Mouse (Mus musculus): ENCODE results near the gene Gm5965. TPM values are rescaled to one million over a fixed set of nuclear protein-coding genes. Genes with fewer than 3 reads are reported as not detected.

The Gm5965 gene
- polyA plus RNA-seq, 1 experiment = not detected

GRCm38 (mm10) chr16:88811827-88812226 is 34.1 kb downstream of the Gm5965 start, which contains the start of gene Gm20741:
TSS of gene Gm20741 (minus strand) at chr16:88812220.
- H3K4me1 ChIP-seq (ENCODE audit: control insufficient read depth) = no peaks in the 10 kb centered on the region
- peaks cover 4% of the 10 kb centered on the region for H3K9me3 ChIP-seq (ENCODE audit: control insufficient read depth, low read length)
- no peak within 1 kb of the TSS for H3K4me3 ChIP-seq (replicated peaks)
- no peaks in the 10 kb centered on the region for H3K27me3 ChIP-seq (ENCODE audit: control insufficient read depth)
- no peaks in the 10 kb centered on the region for H3K36me3 ChIP-seq (ENCODE audit: control insufficient read depth)
- TF ChIP-seq GATA1 (IDR thresholded peaks at IDR 0.05; ENCODE audit: low read length) = no peak
- no peak for TF ChIP-seq TAL1 (IDR thresholded peaks at IDR 0.05; ENCODE audit: low read length)

GRCm38 (mm10) chr16:88820066-88820465 is 42.4 kb downstream of the Gm5965 start, which contains the start of gene Krtap15:
TSS of gene Krtap15 (plus strand) at chr16:88820215.
- Histone ChIP-seq H3K4me3 (replicated peaks) (no peak within 1 kb of the TSS), H3K4me1 (ENCODE audit: control insufficient read depth) (no peaks in the 10 kb centered on the region), H3K36me3 (ENCODE audit: control insufficient read depth) (no peaks in the 10 kb centered on the region), H3K9me3 (ENCODE audit: control insufficient read depth, low read length) (peaks cover 6% of the 10 kb centered on the region; the same call in 1 of the 2 replicates), H3K27me3 (ENCODE audit: control insufficient read depth) (no peaks in the 10 kb centered on the region)
- TF ChIP-seq GATA1 (IDR thresholded peaks at IDR 0.05; ENCODE audit: low read length) (no peak), TAL1 (IDR thresholded peaks at IDR 0.05; ENCODE audit: low read length) (no peak)

- TF ChIP-seq GATA1 (IDR thresholded peaks at IDR 0.05; ENCODE audit: low read length) (no peak), TAL1 (IDR thresholded peaks at IDR 0.05; ENCODE audit: low read length) (no peak)
- Histone ChIP-seq H3K27me3 (ENCODE audit: control insufficient read depth) (no peaks in the 10 kb centered on the region), H3K4me3 (replicated peaks) (no peak overlapping the region), H3K36me3 (ENCODE audit: control insufficient read depth) (no peaks in the 10 kb centered on the region), H3K9me3 (ENCODE audit: control insufficient read depth, low read length) (peaks cover 14% of the 10 kb centered on the region), H3K4me1 (ENCODE audit: control insufficient read depth) (no peaks in the 10 kb centered on the region)
Observed at GRCm38 (mm10) chr16:88823736-88824135, 46.0 kb downstream of the Gm5965 start.

GRCm38 (mm10) chr16:88826095-88826652 is 48.5 kb downstream of the Gm5965 start, which contains the start of gene Krtap14:
TSS of gene Krtap14 (minus strand) at chr16:88826145.
- Histone ChIP-seq H3K4me1 (ENCODE audit: control insufficient read depth) (no peaks in the 10 kb centered on the region), H3K4me3 (replicated peaks) (no peak within 1 kb of the TSS), H3K9me3 (ENCODE audit: control insufficient read depth, low read length) (peaks cover 11% of the 10 kb centered on the region), H3K36me3 (ENCODE audit: control insufficient read depth) (no peaks in the 10 kb centered on the region), H3K27me3 (ENCODE audit: control insufficient read depth) (no peaks in the 10 kb centered on the region)
- TF ChIP-seq GATA1 (IDR thresholded peaks at IDR 0.05; ENCODE audit: low read length) = no peak
- TF ChIP-seq TAL1 (IDR thresholded peaks at IDR 0.05; ENCODE audit: low read length) = no peak

- TF ChIP-seq TAL1 (IDR thresholded peaks at IDR 0.05; ENCODE audit: low read length) = no peak
- no peaks in the 10 kb centered on the region for H3K36me3 ChIP-seq (ENCODE audit: control insufficient read depth)
- H3K4me3 ChIP-seq (replicated peaks) = no peak overlapping the region
- H3K27me3 ChIP-seq (ENCODE audit: control insufficient read depth) = no peaks in the 10 kb centered on the region
- no peaks in the 10 kb centered on the region for H3K4me1 ChIP-seq (ENCODE audit: control insufficient read depth)
- peaks cover 11% of the 10 kb centered on the region for H3K9me3 ChIP-seq (ENCODE audit: control insufficient read depth, low read length)
Observed at GRCm38 (mm10) chr16:88826978-88827377, 49.3 kb downstream of the Gm5965 start.

Other genes with a start within 250 kb of the Gm5965 start
- gene Cldn8, start 214.7 kb upstream of the Gm5965 start, polyA plus RNA-seq (2012) = not detected in 2 replicates
- gene Krtap24-1, start 165.6 kb upstream of the Gm5965 start, polyA plus RNA-seq (2012) = not detected in 2 replicates
- gene 2310079G19Rik, start 150.2 kb upstream of the Gm5965 start, polyA plus RNA-seq (2012) = not detected in 2 replicates
- not detected in 2 replicates for gene Krtap26-1, start 130.1 kb upstream of the Gm5965 start, polyA plus RNA-seq (2012)
- not detected in 2 replicates for gene Krtap27-1, start 106.2 kb upstream of the Gm5965 start, polyA plus RNA-seq (2012)
- gene 2310061N02Rik, start 69.9 kb upstream of the Gm5965 start, polyA plus RNA-seq (2012) = not detected in 2 replicates
- gene Krtap13-1, start 49.0 kb upstream of the Gm5965 start, polyA plus RNA-seq (2012) = not detected in 2 replicates
- gene Krtap13, start 26.3 kb upstream of the Gm5965 start, polyA plus RNA-seq (2012) = not detected in 2 replicates
- gene 2310034C09Rik, start 19.0 kb upstream of the Gm5965 start, polyA plus RNA-seq (2012) = not detected in 2 replicates
- gene 2310057N15Rik, start 3.7 kb upstream of the Gm5965 start, polyA plus RNA-seq (2012) = not detected in 2 replicates
- 0.07 TPM in 1 of 2 replicates, not detected in the other for gene Gm20741, start 34.3 kb downstream of the Gm5965 start, polyA plus RNA-seq (2012)
- not detected in 2 replicates for gene Krtap15, start 42.3 kb downstream of the Gm5965 start, polyA plus RNA-seq (2012)
- gene Krtap14, start 48.2 kb downstream of the Gm5965 start, polyA plus RNA-seq (2012) = not detected in 2 replicates
- not detected in 2 replicates for gene Krtap19-1, start 91.5 kb downstream of the Gm5965 start, polyA plus RNA-seq (2012)
- not detected in 2 replicates for gene Krtap19-2, start 96.4 kb downstream of the Gm5965 start, polyA plus RNA-seq (2012)
- not detected in 2 replicates for gene Krtap19-3, start 100.1 kb downstream of the Gm5965 start, polyA plus RNA-seq (2012)
- gene Krtap19-4, start 107.2 kb downstream of the Gm5965 start, polyA plus RNA-seq (2012) = not detected in 2 replicates
- gene Krtap19-5, start 118.6 kb downstream of the Gm5965 start, polyA plus RNA-seq (2012) = not detected in 2 replicates
- not detected in 2 replicates for gene Krtap19-9b, start 154.4 kb downstream of the Gm5965 start, polyA plus RNA-seq (2012)
- gene Krtap16-3, start 185.0 kb downstream of the Gm5965 start, polyA plus RNA-seq (2012) = not detected in 2 replicates
- not detected in 2 replicates for gene Krtap22-2, start 232.9 kb downstream of the Gm5965 start, polyA plus RNA-seq (2012)
- gene Gm10229, start 237.4 kb downstream of the Gm5965 start, polyA plus RNA-seq (2012) = not detected in 2 replicates

All from erythroblast, embryonic 14.5 days (primary cell).